18 mouse cellular contexts compared by ENCODE assay signal in the genomic region with DNA sequence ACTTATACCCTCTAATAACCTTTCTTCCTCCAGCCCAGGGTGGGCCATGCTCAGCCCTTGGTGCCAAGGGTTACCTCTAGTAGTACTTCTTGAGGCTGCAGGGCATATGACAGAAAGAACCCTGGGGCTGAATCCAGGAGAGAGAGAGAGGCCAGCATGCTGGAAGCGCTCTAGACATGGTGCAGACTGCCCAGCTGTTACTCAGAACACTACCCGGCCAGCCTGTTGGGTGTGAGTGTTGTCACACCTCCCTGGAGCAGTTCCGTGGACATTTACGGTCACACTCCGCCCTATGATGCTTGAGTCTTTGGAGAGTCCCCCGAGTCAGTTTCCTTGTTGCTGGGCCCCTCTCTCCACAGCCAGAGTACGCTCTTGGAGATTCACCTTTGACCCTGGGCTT. TPM values are rescaled to one million over a fixed set of nuclear protein-coding genes. Genes with fewer than 3 reads are reported as not detected.
DNase-seq lines count a peak whose midpoint lies in the region; ATAC-seq and TF ChIP-seq lines count a peak whose summit lies in the region.
"Had no signal": no experiment of that assay in that cellular context is flagged by ENCODE, and none has a peak within 500 bp of the region (broad histone marks: within the 10 kb centered on the region; RNA-seq: fewer than 3 reads in every experiment).

No protein-coding gene starts in this region.

- WGBS in lung, embryonic 15.5 days, result 62% methylated on average over 7 of the region's 7 CpGs
- WGBS in intestine, embryonic 16.5 days, result 46% methylated on average over 7 of the region's 7 CpGs
- WGBS in stomach, embryonic 15.5 days, result 62% methylated on average over 7 of the region's 7 CpGs

- no peaks in the 10 kb centered on the region for H3K27me3 ChIP-seq in lung, embryonic 15.5 days
- no peaks in the 10 kb centered on the region for H3K27me3 ChIP-seq in intestine, embryonic 16.5 days (replicated peaks; ENCODE audit: control insufficient read depth, insufficient read depth, low read length)
- H3K27me3 ChIP-seq in stomach, embryonic 15.5 days (replicated peaks), result no peaks in the 10 kb centered on the region
- H3K27me3 ChIP-seq: kidney, embryonic 15.5 days had no signal

- DNase-seq in gastrocnemius, adult 2 months, result peak; percentile 65
- no peak for DNase-seq in gastrocnemius, postnatal 25 days
- no peak for DNase-seq in lung, adult 18-20 months
- no peak for DNase-seq in testis, postnatal 14 days (ENCODE audit: low spot score)
- DNase-seq in left cerebral cortex, adult 2 months (ENCODE audit: extremely low spot score in 1 of 2, low spot score in 2 of 2), result no peak
- DNase-seq: adrenal gland, adult 8-10 months; cerebellum, postnatal 14 days; liver; liver, postnatal 0 days; right cerebral cortex, postnatal 25 days had no signal

- H3K27ac ChIP-seq in gastrocnemius, adult 2 months, result peak overlapping the region; percentile 90
- H3K27ac ChIP-seq in lung, embryonic 15.5 days, result peak overlapping the region; percentile 93
- peak overlapping the region; percentile 92 for H3K27ac ChIP-seq in intestine, embryonic 16.5 days (ENCODE audit: low read length)
- H3K27ac ChIP-seq in stomach, embryonic 15.5 days, result peak overlapping the region; percentile 0; the same call in 1 of the 2 replicates
- no peak overlapping the region for H3K27ac ChIP-seq in left cerebral cortex, adult 2 months
- H3K27ac ChIP-seq: kidney, embryonic 15.5 days had no signal

- no peak overlapping the region for H3K4me2 ChIP-seq in lung, embryonic 15.5 days
- peak overlapping the region; percentile 9; the same call in 1 of the 2 replicates for H3K4me2 ChIP-seq in intestine, embryonic 16.5 days (ENCODE audit: low read depth, low read length)
- no peak overlapping the region for H3K4me2 ChIP-seq in stomach, embryonic 15.5 days
- H3K4me2 ChIP-seq: kidney, embryonic 15.5 days; midbrain, embryonic 11.5 days had no signal

- H3K4me3 ChIP-seq in gastrocnemius, adult 2 months, result no peak overlapping the region
- H3K4me3 ChIP-seq in lung, embryonic 15.5 days, result no peak overlapping the region
- H3K4me3 ChIP-seq in intestine, embryonic 16.5 days (ENCODE audit: low read length), result no peak overlapping the region
- H3K4me3 ChIP-seq in stomach, embryonic 15.5 days (replicated peaks), result no peak overlapping the region
- H3K4me3 ChIP-seq in left cerebral cortex, adult 2 months, result no peak overlapping the region
- H3K4me3 ChIP-seq: erythroblast, embryonic 14.5 days; kidney, embryonic 15.5 days had no signal

- ATAC-seq in lung, embryonic 15.5 days (ENCODE audit: borderline replicate concordance, extremely low read depth, low FRiP score, low TSS enrichment), result no peak
- no peak for ATAC-seq in intestine, embryonic 16.5 days
- ATAC-seq in stomach, embryonic 15.5 days (ENCODE audit: insufficient read depth, low FRiP score, low read depth), result no peak
- ATAC-seq: forebrain, embryonic 16.5 days; inflammation-experienced regulatory T-cells, adult 6 months; liver, postnatal 0 days had no signal

- peaks cover 59% of the 10 kb centered on the region for H3K4me1 ChIP-seq in lung, embryonic 15.5 days
- peaks cover 83% of the 10 kb centered on the region for H3K4me1 ChIP-seq in intestine, embryonic 16.5 days (ENCODE audit: control insufficient read depth, insufficient read depth, low read length)
- H3K4me1 ChIP-seq in stomach, embryonic 15.5 days, result peaks cover 45% of the 10 kb centered on the region

- H3K36me3 ChIP-seq in lung, embryonic 15.5 days, result 0 out of 2 replicates have a peak, but pooled peaks cover under 1% of the 10 kb centered on the region
- H3K36me3 ChIP-seq in intestine, embryonic 16.5 days (ENCODE audit: control insufficient read depth, insufficient read depth, low read length), result no peaks in the 10 kb centered on the region; the same call in none of the 2 replicates
- H3K36me3 ChIP-seq in stomach, embryonic 15.5 days, result 0 out of 2 replicates have a peak, but pooled peaks cover 4% of the 10 kb centered on the region

- H3K9ac ChIP-seq in lung, embryonic 15.5 days, result no peak overlapping the region
- no peak overlapping the region for H3K9ac ChIP-seq in intestine, embryonic 16.5 days (ENCODE audit: low read depth, low read length)
- H3K9ac ChIP-seq in stomach, embryonic 15.5 days, result no peak overlapping the region
- H3K9ac ChIP-seq: kidney, embryonic 15.5 days; liver, postnatal 0 days had no signal

- intact Hi-C loops in gastrocnemius, adult 2 months (cut with DNase I), result no loop called here
- intact Hi-C loops in left cerebral cortex, adult 2 months (cut with DNase I), result no loop called here

- H3K9me3 ChIP-seq in lung, embryonic 15.5 days, result no peaks in the 10 kb centered on the region
- H3K9me3 ChIP-seq in intestine, embryonic 16.5 days (ENCODE audit: control insufficient read depth, low read length), result no peaks in the 10 kb centered on the region
- H3K9me3 ChIP-seq in stomach, embryonic 15.5 days, result no peaks in the 10 kb centered on the region
- H3K9me3 ChIP-seq: kidney, embryonic 15.5 days had no signal

- no peak for TF ChIP-seq CTCF in gastrocnemius, adult 2 months (IDR thresholded peaks at IDR 0.05)
- no peak for TF ChIP-seq CTCF in left cerebral cortex, adult 2 months (IDR thresholded peaks at IDR 0.05)

RNA-seq across cellular contexts. Expression of gene Capzb, which starts 55.3 kb away (rescaled TPM):
- 100 to 1,000 TPM; 444 to 499 TPM for total RNA-seq in gastrocnemius, adult 2 months (2021)
- total RNA-seq in gastrocnemius, postnatal 25 days (2021), result 100 to 1,000 TPM; 472 to 500 TPM
- polyA plus RNA-seq in lung, embryonic 15.5 days (2015; fragmentation: Nextera tagmentation; extraction: Ambion mirVana), result 454 and 467 TPM in 2 replicates
- 440 and 454 TPM in 2 replicates for polyA plus RNA-seq in intestine, embryonic 16.5 days (2015; fragmentation: Nextera tagmentation; extraction: Ambion mirVana)
- polyA plus RNA-seq in stomach, embryonic 15.5 days (2015; fragmentation: Nextera tagmentation; extraction: Ambion mirVana), result 375 and 416 TPM in 2 replicates
- 100 to 1,000 TPM; 306 to 324 TPM for total RNA-seq in left cerebral cortex, adult 2 months (2021)
